Mouse (Mus musculus): Measurements from ENCODE around the gene Gm14327.
"Not testable (repeated sequence)": the region's sequence is repeated elsewhere in the genome, so short reads cannot be mapped to it uniquely, and the experiment has no call there.

Gene Gm14327

GRCm38 (mm10) chr2:177897046-177897578, at the start of gene Gm14327:
TSS of gene Gm14327 (plus strand) at chr2:177897096.
- not testable (repeated sequence) for DNase-seq (ENCODE audit: low spot score)

GRCm38 (mm10) chr2:177862254-177862653, 34.6 kb upstream of the Gm14327 start:
- DNase-seq (ENCODE audit: low spot score): not testable (repeated sequence)

- not testable (repeated sequence) for DNase-seq (ENCODE audit: low spot score)
These were observed 9.2 kb upstream of the Gm14327 start for GRCm38 (mm10) chr2:177887743-177888142.

GRCm38 (mm10) chr2:177898171-177898570, 1.3 kb downstream of the Gm14327 start:
- not testable (repeated sequence) for DNase-seq (ENCODE audit: low spot score)

- not testable (repeated sequence) for DNase-seq (ENCODE audit: low spot score)
These were observed 6.4 kb downstream of the Gm14327 start for GRCm38 (mm10) chr2:177903276-177903675.

- DNase-seq (ENCODE audit: low spot score): not testable (repeated sequence)
These were observed 28.7 kb downstream of the Gm14327 start, which contains the start of gene Zfp972 for GRCm38 (mm10) chr2:177925563-177926103. TSS of gene Zfp972 (minus strand) at chr2:177925613.

Data from ovary, postnatal 14 days (tissue).